Mouse (Mus musculus) kidney, adult 11 months (tissue): ENCODE data around the gene Cyp2c39.
"Not testable (repeated sequence)": the region's sequence is repeated elsewhere in the genome, so short reads cannot be mapped to it uniquely, and the experiment has no call there.

ENCODE experiments used
- DNase-seq: peaks from one replicate; pipeline ENCODE4 v3.0.0; 2022

Gene Cyp2c39

DNA sequence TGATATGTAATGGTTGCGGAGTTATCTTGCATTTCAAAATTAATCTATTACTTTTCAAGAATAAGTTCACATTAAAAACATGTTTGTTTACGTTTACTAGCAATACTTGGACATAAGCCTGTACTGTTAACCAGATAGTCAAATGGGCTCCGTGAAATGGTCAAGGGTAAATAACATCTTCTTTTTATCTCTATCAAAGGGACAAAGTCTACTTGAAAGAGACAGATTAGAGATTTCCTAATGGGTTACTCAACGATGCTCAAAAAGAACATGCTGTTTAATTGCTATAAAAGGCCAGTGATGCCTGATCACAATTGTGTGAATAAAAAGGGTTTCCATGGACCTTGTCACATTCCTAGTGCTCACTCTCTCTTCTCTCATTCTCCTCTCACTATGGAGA is at the start of gene Cyp2c39:
Gene Cyp2c39, plus strand, starts transcription at position 329 of the 400 bp plus-strand sequence.
- no peak for DNase-seq

DNA sequence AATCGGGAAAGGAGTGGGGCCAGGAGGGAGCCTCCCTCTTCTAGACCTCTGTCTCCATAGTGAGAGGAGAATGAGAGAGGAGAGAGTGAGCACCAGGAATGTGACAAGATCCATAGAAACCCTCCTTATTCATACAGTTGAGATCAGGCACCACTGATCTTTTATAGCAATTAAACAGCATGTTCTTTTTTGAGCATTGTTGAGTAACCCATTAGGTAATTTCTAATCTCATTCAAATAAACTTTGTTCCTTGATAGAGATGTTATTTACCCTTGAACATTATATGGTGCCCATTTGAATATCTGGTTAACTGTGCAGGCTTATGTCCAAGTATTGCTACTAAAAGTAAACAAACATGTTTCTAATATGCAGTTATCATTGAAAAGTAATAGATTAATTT is 47.7 kb upstream of the Cyp2c39 start, which contains the start of gene Cyp2c38:
Gene Cyp2c38, minus strand, starts transcription at position 135 of the 400 bp plus-strand sequence.
- no peak for DNase-seq

DNA sequence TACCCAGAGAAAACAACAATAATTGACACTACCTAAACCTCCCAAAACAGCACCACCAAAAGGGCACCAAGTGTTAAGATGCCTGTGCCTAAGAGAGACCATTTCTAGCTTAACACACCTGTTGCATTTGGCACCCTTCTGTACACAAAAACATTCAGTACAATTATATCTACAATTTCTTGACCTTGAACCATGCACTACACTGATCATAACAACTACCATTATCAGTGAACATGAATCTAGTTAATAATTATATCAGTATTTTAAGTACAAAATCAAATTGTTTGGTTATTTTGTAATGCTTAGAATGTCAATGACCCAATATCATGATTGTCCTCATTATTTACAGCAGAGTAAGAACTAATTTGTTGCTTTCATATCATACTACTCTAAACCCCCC is 46.7 kb upstream of the Cyp2c39 start:
- no peak for DNase-seq

- not testable (repeated sequence) for DNase-seq
These were observed 26.7 kb upstream of the Cyp2c39 start for GRCm38 (mm10) chr19:39483961-39484360.

DNA sequence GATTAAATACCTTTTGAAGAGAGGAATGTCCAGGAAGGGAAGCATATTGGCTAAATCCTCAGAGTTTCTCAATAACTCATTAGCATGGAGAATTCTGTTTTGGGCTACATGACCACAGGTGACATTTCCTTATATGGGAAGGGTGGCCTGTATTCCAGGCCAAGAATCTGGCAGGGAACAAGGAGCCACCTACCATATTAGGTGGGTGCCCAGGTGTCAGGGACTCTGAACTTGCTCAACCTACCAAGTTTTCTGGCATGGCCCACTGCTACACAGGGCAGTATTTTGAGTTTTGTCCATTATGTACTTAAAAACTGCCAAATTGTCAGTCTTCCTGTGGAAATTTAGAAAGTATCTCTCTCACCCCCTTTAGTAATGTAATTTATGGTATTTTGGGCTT is 4.3 kb upstream of the Cyp2c39 start:
- no peak for DNase-seq

DNA sequence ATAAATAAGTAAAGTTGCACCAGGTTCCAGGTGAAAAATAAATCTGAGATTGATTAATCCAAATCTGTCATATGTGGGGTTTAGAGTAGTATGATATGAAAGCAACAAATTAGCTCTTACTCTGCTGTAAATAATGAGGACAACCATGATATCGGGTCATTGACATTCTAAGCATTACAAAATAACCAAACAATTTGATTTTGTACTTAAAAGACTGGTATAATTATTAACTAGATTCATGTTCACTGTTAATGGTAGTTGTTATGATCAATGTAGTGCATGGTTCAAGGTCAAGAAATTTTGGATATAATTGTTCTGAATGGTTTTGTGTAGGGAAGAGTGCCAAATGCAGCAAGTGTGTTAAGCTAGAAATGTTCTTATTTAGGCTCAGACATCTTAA is 1.1 kb upstream of the Cyp2c39 start:
- no peak for DNase-seq
